Mouse (Mus musculus) ES-E14 (cell line): ENCODE data around the gene Gtdc1. TPM values are rescaled to one million over a fixed set of nuclear protein-coding genes. Genes with fewer than 3 reads are reported as not detected.

Experiments used
- DNase-seq: peaks from one replicate; pipeline ENCODE4 v3.0.0-alpha.2; 2013; ENCODE audit warnings: low read depth, low spot score
- H3K27ac ChIP-seq: 2 replicates; pipeline ENCODE4 v1.5.1; 2012; ENCODE audit warnings: low read depth, mild to moderate bottlenecking, low read length, moderate library complexity, mixed read lengths; ENCODE audit not compliant: poor library complexity, insufficient read depth, severe bottlenecking
- H3K36me3 ChIP-seq: 2 replicates; pipeline ENCODE4 v1.6.1; 2012; ENCODE audit warnings: mild to moderate bottlenecking, low read length, moderate library complexity, mixed read lengths; ENCODE audit not compliant: control insufficient read depth, poor library complexity, insufficient read depth, severe bottlenecking
- H3K4me1 ChIP-seq, 2 experiments: fragments of 150-350 bp in 1 of 2; sonication (generic) in 1 of 2; 2 replicates each; pipeline ENCODE4 v1.6.1; 2012; ENCODE audit warnings: low read length in 2 of 2, mild to moderate bottlenecking in 1 of 2, mixed read lengths in 1 of 2; ENCODE audit not compliant: control insufficient read depth in 2 of 2, insufficient read depth in 2 of 2, poor library complexity in 1 of 2
- H3K4me3 ChIP-seq, 2 experiments: fragments of 150-350 bp in 1 of 2; sonication (generic) in 1 of 2; 2 replicates each; pipeline ENCODE4 v1.5.1; 2012; ENCODE audit warnings: low read length in 2 of 2, low read depth in 1 of 2, mild to moderate bottlenecking in 1 of 2, mixed read lengths in 1 of 2; ENCODE audit not compliant: insufficient read depth in 1 of 2, poor library complexity in 1 of 2, severe bottlenecking in 1 of 2
- H3K9ac ChIP-seq: 2 replicates; pipeline ENCODE4 v1.6.1; 2012; ENCODE audit warnings: low read depth, mild to moderate bottlenecking, low read length, mixed read lengths; ENCODE audit not compliant: poor library complexity, insufficient read depth, severe bottlenecking
- H3K9me3 ChIP-seq: fragments of 150-350 bp; sonication (generic); 2 replicates; pipeline ENCODE4 v1.6.1; 2012; ENCODE audit warnings: low read depth, mild to moderate bottlenecking, low read length; ENCODE audit not compliant: control insufficient read depth, insufficient read depth
- CHD2 ChIP-seq: IDR thresholded peaks from 2 replicates; pipeline ENCODE4 v1.6.1; 2014; ENCODE audit warnings: mild to moderate bottlenecking, low read depth, low read length, inconsistent platforms
- MAFK ChIP-seq: IDR thresholded peaks from 2 replicates; pipeline ENCODE4 v1.6.1; 2014; ENCODE audit warnings: mild to moderate bottlenecking, low read depth, low read length, inconsistent platforms; ENCODE audit not compliant: insufficient read depth
- ZC3H11A ChIP-seq: IDR thresholded peaks from 2 replicates; pipeline ENCODE4 v1.6.1; 2012; ENCODE audit warnings: low read depth, mild to moderate bottlenecking, inconsistent platforms, low read length, borderline replicate concordance
- ZNF384 ChIP-seq: IDR thresholded peaks from 2 replicates; pipeline ENCODE4 v1.6.1; 2012; ENCODE audit warnings: low read depth, low read length, inconsistent platforms
- in situ Hi-C, 2 experiments: fragments of 600-800 bp; cut with MboI; formaldehyde crosslinking; loops; one replicate each; pipeline ENCODE4 v1.15.1; 2025; ENCODE audit warnings: low sequenced_read_pairs in 2 of 2, inconsistent platforms in 1 of 2; ENCODE audit not compliant: unreplicated experiment in 2 of 2
- total RNA-seq: library from RNA; depleted of rRNA; stranded (reverse); fragments of 300-350 nt; gene quantifications from 2 replicates; pipeline ENCODE4 v1.2.3, GENCODE M21; 2012; rRNA removed

Gtdc1 gene
- total RNA-seq, 1 experiment = 11.2 TPM

- no peaks in the 10 kb centered on the region for H3K36me3 ChIP-seq
- H3K9ac ChIP-seq = no peak overlapping the region
- in situ Hi-C loops = no loop called here
- no peak overlapping the region for H3K4me3 ChIP-seq
- no peaks in the 10 kb centered on the region for H3K9me3 ChIP-seq
- peaks cover 2 to 8% of the 10 kb centered on the region in 2 experiments for H3K4me1 ChIP-seq
- TF ChIP-seq ZC3H11A (no peak), MAFK (peak; percentile 3; the same call in 1 of the 2 replicates)
- peak; percentile 79 for DNase-seq
- no peak overlapping the region for H3K27ac ChIP-seq
Measured at GRCm38 (mm10) chr2:44525187-44525919, 402.1 kb downstream of the Gtdc1 start.

- DNase-seq = no peak
- Histone ChIP-seq H3K4me1 (peaks cover 0 to 4% of the 10 kb centered on the region in 2 experiments; a peak in 1 of 4 replicates), H3K9me3 (no peaks in the 10 kb centered on the region), H3K4me3 (no peak overlapping the region), H3K27ac (no peak overlapping the region), H3K36me3 (no peaks in the 10 kb centered on the region), H3K9ac (no peak overlapping the region)
- in situ Hi-C loops = no loop called here
- no peak for TF ChIP-seq ZC3H11A
Measured at GRCm38 (mm10) chr2:44519236-44519635, 408.2 kb downstream of the Gtdc1 start.

DNA sequence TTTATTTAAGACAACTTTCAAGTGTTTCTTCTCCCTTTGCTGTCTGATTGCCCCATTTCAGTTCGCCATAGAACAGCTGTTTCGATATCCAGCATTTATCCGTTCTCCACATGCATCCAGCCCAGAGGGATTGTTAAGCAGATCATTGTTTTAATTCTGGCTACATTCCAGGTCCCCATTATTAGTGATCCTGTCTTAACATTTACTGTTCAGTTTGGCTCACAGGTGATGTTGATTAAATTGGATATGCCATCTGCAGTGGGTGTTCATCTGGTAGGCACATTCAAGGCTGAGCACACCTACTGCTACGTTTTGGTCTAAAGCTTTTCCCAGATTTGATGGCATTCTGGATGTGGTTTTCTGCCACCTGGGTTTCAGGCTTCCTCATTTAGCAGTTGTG, 409.4 kb downstream of the Gtdc1 start:
- Histone ChIP-seq H3K4me3 (no peak overlapping the region), H3K9ac (no peak overlapping the region), H3K9me3 (no peaks in the 10 kb centered on the region), H3K27ac (no peak overlapping the region), H3K4me1 (peaks cover 0 to 3% of the 10 kb centered on the region in 2 experiments; a peak in 1 of 4 replicates), H3K36me3 (no peaks in the 10 kb centered on the region)
- no peak for DNase-seq
- in situ Hi-C loops = no loop called here
- no peak for TF ChIP-seq CHD2
- TF ChIP-seq ZNF384 = no peak
- TF ChIP-seq ZC3H11A = no peak
- TF ChIP-seq MAFK = no peak

Other genes starting within 250 kb of the Gtdc1 start
- gene Zeb2, start 189.7 kb upstream of the Gtdc1 start, total RNA-seq = 4.4 and 11.9 TPM in 2 replicates